Mouse (Mus musculus) neural tube, embryonic 14.5 days (tissue): ENCODE measurements at regions not wholly inside any gene's neighbourhood (a gene's known extent, or its start where the extent isn't known, plus 50 kb on each side); places are given as distances from the start of the nearest gene placed in this dataset.
A peak's percentile ranks its signal among the peaks of the same experiment; 100 is the strongest.

Source experiments
- ATAC-seq: fragments of 200-750 bp; cut with Nextera tagmentation; 2 replicates; pipeline ENCODE4 v1.8.0; 2017; ENCODE audit warnings: low read depth, mild to moderate bottlenecking, moderate TSS enrichment, moderate library complexity
- H3K27ac ChIP-seq: fragments of 300-500 bp; sonication (generic); 2 replicates; pipeline ENCODE4 v1.5.1; 2014; ENCODE audit warnings: low read depth, mild to moderate bottlenecking, control low read depth, low read length, moderate library complexity, mixed read lengths
- H3K27me3 ChIP-seq: fragments of 300-500 bp; sonication (generic); 2 replicates; pipeline ENCODE4 v1.6.1; 2014; ENCODE audit warnings: low read length; ENCODE audit not compliant: control insufficient read depth, insufficient read depth
- H3K36me3 ChIP-seq: fragments of 300-500 bp; sonication (generic); 2 replicates; pipeline ENCODE4 v1.6.1; 2014; ENCODE audit warnings: low read length, mixed read lengths; ENCODE audit not compliant: control insufficient read depth, insufficient read depth
- H3K4me1 ChIP-seq: fragments of 300-500 bp; sonication (generic); 2 replicates; pipeline ENCODE4 v1.6.1; 2014; ENCODE audit warnings: low read length; ENCODE audit not compliant: control insufficient read depth, insufficient read depth
- H3K4me2 ChIP-seq: fragments of 300-500 bp; sonication (generic); 2 replicates; pipeline ENCODE4 v1.6.1; 2014; ENCODE audit warnings: mild to moderate bottlenecking, low read depth, low read length, control low read depth
- H3K4me3 ChIP-seq: fragments of 300-500 bp; sonication (generic); 2 replicates; pipeline ENCODE4 v1.5.1; 2014; ENCODE audit warnings: low read depth, low read length, control low read depth, mixed read lengths
- H3K9ac ChIP-seq: fragments of 300-500 bp; sonication (generic); replicated peaks from 2 replicates; pipeline ENCODE4 v1.6.1; 2014; ENCODE audit warnings: low read depth, mild to moderate bottlenecking, control low read depth, low read length, mixed read lengths
- H3K9me3 ChIP-seq: fragments of 300-500 bp; sonication (generic); 2 replicates; pipeline ENCODE4 v1.6.1; 2016; ENCODE audit warnings: low read length; ENCODE audit not compliant: control insufficient read depth
- WGBS: fragments of 180-500 bp; shearing (Covaris S2); extraction: QIAGEN DNeasy Blood & Tissue Kit; methylation state at CpG from one replicate; pipeline ENCODE4 v1.1.7; 2014; 5-methylcytosine and 5-hydroxymethylcytosine counted together

GRCm38 (mm10) chr13:43975281-43975680 lies 190.7 kb downstream of the Cd83 start:
- no peaks in the 10 kb centered on the region for H3K27me3 ChIP-seq
- no peaks in the 10 kb centered on the region for H3K36me3 ChIP-seq
- no peaks in the 10 kb centered on the region for H3K4me1 ChIP-seq
- no peak overlapping the region for H3K27ac ChIP-seq
- no peaks in the 10 kb centered on the region for H3K9me3 ChIP-seq
- ATAC-seq = no peak
- 72% methylated on average over 13 of the region's 13 CpGs for WGBS
- no peak overlapping the region for H3K9ac ChIP-seq
- H3K4me3 ChIP-seq = no peak overlapping the region
- H3K4me2 ChIP-seq = no peak overlapping the region

- 59% methylated on average over 7 of the region's 7 CpGs for WGBS
- H3K9ac ChIP-seq = no peak overlapping the region
- no peaks in the 10 kb centered on the region for H3K27me3 ChIP-seq
- H3K36me3 ChIP-seq = no peaks in the 10 kb centered on the region
- no peak overlapping the region for H3K27ac ChIP-seq
- no peak overlapping the region for H3K4me2 ChIP-seq
- no peak overlapping the region for H3K4me3 ChIP-seq
- no peaks in the 10 kb centered on the region for H3K9me3 ChIP-seq
- no peak for ATAC-seq
- H3K4me1 ChIP-seq = no peaks in the 10 kb centered on the region
These were observed 191.2 kb downstream of the Cd83 start for GRCm38 (mm10) chr13:43975801-43976200.

GRCm38 (mm10) chr13:43976676-43977075 lies 192.1 kb downstream of the Cd83 start:
- ATAC-seq = no peak
- 26% methylated on average over 7 of the region's 7 CpGs for WGBS
- H3K36me3 ChIP-seq = no peaks in the 10 kb centered on the region
- no peak overlapping the region for H3K27ac ChIP-seq
- H3K9me3 ChIP-seq = no peaks in the 10 kb centered on the region
- no peak overlapping the region for H3K4me3 ChIP-seq
- no peak overlapping the region for H3K9ac ChIP-seq
- no peaks in the 10 kb centered on the region for H3K27me3 ChIP-seq
- no peaks in the 10 kb centered on the region for H3K4me1 ChIP-seq
- H3K4me2 ChIP-seq = no peak overlapping the region

- WGBS = 7% methylated on average over 6 of the region's 6 CpGs
- H3K4me1 ChIP-seq = peaks cover 13% of the 10 kb centered on the region; the same call in 1 of the 2 replicates
- H3K4me3 ChIP-seq = no peak overlapping the region
- no peaks in the 10 kb centered on the region for H3K9me3 ChIP-seq
- H3K4me2 ChIP-seq = no peak overlapping the region
- H3K36me3 ChIP-seq = no peaks in the 10 kb centered on the region
- ATAC-seq = no peak
- no peaks in the 10 kb centered on the region for H3K27me3 ChIP-seq
- H3K27ac ChIP-seq = no peak overlapping the region
- H3K9ac ChIP-seq = no peak overlapping the region
These were observed 202.8 kb downstream of the Cd83 start for GRCm38 (mm10) chr13:43987338-43987737.

GRCm38 (mm10) chr13:43988421-43988820 lies 203.8 kb downstream of the Cd83 start:
- Histone ChIP-seq H3K9me3 (no peaks in the 10 kb centered on the region), H3K4me2 (no peak overlapping the region), H3K36me3 (no peaks in the 10 kb centered on the region), H3K27ac (no peak overlapping the region), H3K4me1 (peaks cover 13% of the 10 kb centered on the region; the same call in 1 of the 2 replicates), H3K27me3 (no peaks in the 10 kb centered on the region), H3K4me3 (no peak overlapping the region), H3K9ac (no peak overlapping the region)
- 91% methylated on average over 4 of the region's 4 CpGs for WGBS
- ATAC-seq = no peak

- peak; percentile 51; the same call in 1 of the 2 replicates for ATAC-seq
- 31% methylated on average over 16 of the region's 16 CpGs for WGBS
These were observed 205.9 kb downstream of the Cd83 start for GRCm38 (mm10) chr13:43990281-43991101.

GRCm38 (mm10) chr13:43991774-43992173 lies 207.2 kb downstream of the Cd83 start:
- Histone ChIP-seq H3K9me3 (no peaks in the 10 kb centered on the region), H3K36me3 (no peaks in the 10 kb centered on the region), H3K4me1 (peaks cover 13% of the 10 kb centered on the region; the same call in 1 of the 2 replicates), H3K27ac (no peak overlapping the region), H3K4me2 (no peak overlapping the region), H3K4me3 (no peak overlapping the region), H3K27me3 (no peaks in the 10 kb centered on the region), H3K9ac (no peak overlapping the region)
- 30% methylated on average over 5 of the region's 5 CpGs for WGBS
- ATAC-seq = 0 out of 2 replicates have a peak, but pooled peaks have one; percentile 41

More at GRCm38 (mm10) chr13:43990281-43991101, 205.9 kb downstream of the Cd83 start:
- Histone ChIP-seq H3K36me3 (no peaks in the 10 kb centered on the region), H3K4me3 (no peak overlapping the region), H3K27me3 (no peaks in the 10 kb centered on the region), H3K4me1 (peaks cover 13% of the 10 kb centered on the region; the same call in 1 of the 2 replicates), H3K9me3 (no peaks in the 10 kb centered on the region), H3K4me2 (peak overlapping the region; percentile 9; the same call in 1 of the 2 replicates), H3K27ac (no peak overlapping the region), H3K9ac (no peak overlapping the region)

GRCm38 (mm10) chr13:43992968-43993367 lies 208.4 kb downstream of the Cd83 start:
- no peak overlapping the region for H3K27ac ChIP-seq
- H3K4me2 ChIP-seq = no peak overlapping the region
- ATAC-seq = no peak
- no peak overlapping the region for H3K9ac ChIP-seq
- H3K4me3 ChIP-seq = no peak overlapping the region
- no peaks in the 10 kb centered on the region for H3K36me3 ChIP-seq
- H3K27me3 ChIP-seq = no peaks in the 10 kb centered on the region
- H3K4me1 ChIP-seq = peaks cover 13% of the 10 kb centered on the region; the same call in 1 of the 2 replicates
- H3K9me3 ChIP-seq = no peaks in the 10 kb centered on the region

- WGBS = 51% methylated on average over 4 of the region's 4 CpGs
- Histone ChIP-seq H3K9me3 (no peaks in the 10 kb centered on the region), H3K36me3 (no peaks in the 10 kb centered on the region), H3K9ac (no peak overlapping the region), H3K27ac (no peak overlapping the region), H3K4me1 (peaks cover 13% of the 10 kb centered on the region; the same call in 1 of the 2 replicates), H3K27me3 (no peaks in the 10 kb centered on the region), H3K4me3 (no peak overlapping the region), H3K4me2 (no peak overlapping the region)
- ATAC-seq = no peak
These were observed 209.8 kb downstream of the Cd83 start for GRCm38 (mm10) chr13:43994361-43994760.
